Mouse (Mus musculus) hindbrain, embryonic 14.5 days (tissue): ENCODE measurements at regions not wholly inside any gene's neighbourhood (a gene's known extent, or its start where the extent isn't known, plus 50 kb on each side); places are given as distances from the start of the nearest gene placed in this dataset.

Source experiments
- ATAC-seq: fragments of 200-750 bp; cut with Nextera tagmentation; 2 replicates; pipeline ENCODE4 v1.8.0; 2017; ENCODE audit warnings: moderate number of reproducible peaks, mild to moderate bottlenecking, moderate TSS enrichment, moderate library complexity; ENCODE audit not compliant: low FRiP score
- DNase-seq: peaks from one replicate; pipeline ENCODE4 v3.0.0-alpha.2; 2015; ENCODE audit warnings: low spot score
- H3K27ac ChIP-seq: fragments of 300-500 bp; sonication (generic); 2 replicates; pipeline ENCODE4 v1.5.1; 2014; ENCODE audit warnings: mild to moderate bottlenecking, moderate library complexity
- H3K27me3 ChIP-seq: fragments of 300-500 bp; sonication (generic); 2 replicates; pipeline ENCODE4 v1.6.1; 2014; ENCODE audit warnings: mild to moderate bottlenecking, low read length, mixed read lengths; ENCODE audit not compliant: control insufficient read depth, insufficient read depth
- H3K36me3 ChIP-seq: fragments of 300-500 bp; sonication (generic); replicated peaks from 2 replicates; pipeline ENCODE4 v1.6.1; 2014; ENCODE audit not compliant: control insufficient read depth, insufficient read depth
- H3K4me1 ChIP-seq: fragments of 300-500 bp; sonication (generic); replicated peaks from 2 replicates; pipeline ENCODE4 v1.6.1; 2014; ENCODE audit warnings: antibody characterized with exemption, low read length, mixed read lengths; ENCODE audit not compliant: control insufficient read depth, insufficient read depth
- H3K4me2 ChIP-seq: fragments of 300-500 bp; sonication (generic); replicated peaks from 2 replicates; pipeline ENCODE4 v1.6.1; 2014; ENCODE audit warnings: mild to moderate bottlenecking, moderate library complexity
- H3K4me3 ChIP-seq: fragments of 300-500 bp; sonication (generic); replicated peaks from 2 replicates; pipeline ENCODE4 v1.5.1; 2014; ENCODE audit warnings: mild to moderate bottlenecking, low read length
- H3K9ac ChIP-seq: fragments of 300-500 bp; sonication (generic); 2 replicates; pipeline ENCODE4 v1.6.1; 2014
- H3K9me3 ChIP-seq: fragments of 300-500 bp; sonication (generic); 2 replicates; pipeline ENCODE4 v1.6.1; 2016; ENCODE audit warnings: low read length; ENCODE audit not compliant: control insufficient read depth
- WGBS: fragments of 180-500 bp; shearing (Covaris S2); extraction: QIAGEN DNeasy Blood & Tissue Kit; methylation state at CpG from one replicate; pipeline ENCODE4 v1.1.7; 2014; 5-methylcytosine and 5-hydroxymethylcytosine counted together

DNA sequence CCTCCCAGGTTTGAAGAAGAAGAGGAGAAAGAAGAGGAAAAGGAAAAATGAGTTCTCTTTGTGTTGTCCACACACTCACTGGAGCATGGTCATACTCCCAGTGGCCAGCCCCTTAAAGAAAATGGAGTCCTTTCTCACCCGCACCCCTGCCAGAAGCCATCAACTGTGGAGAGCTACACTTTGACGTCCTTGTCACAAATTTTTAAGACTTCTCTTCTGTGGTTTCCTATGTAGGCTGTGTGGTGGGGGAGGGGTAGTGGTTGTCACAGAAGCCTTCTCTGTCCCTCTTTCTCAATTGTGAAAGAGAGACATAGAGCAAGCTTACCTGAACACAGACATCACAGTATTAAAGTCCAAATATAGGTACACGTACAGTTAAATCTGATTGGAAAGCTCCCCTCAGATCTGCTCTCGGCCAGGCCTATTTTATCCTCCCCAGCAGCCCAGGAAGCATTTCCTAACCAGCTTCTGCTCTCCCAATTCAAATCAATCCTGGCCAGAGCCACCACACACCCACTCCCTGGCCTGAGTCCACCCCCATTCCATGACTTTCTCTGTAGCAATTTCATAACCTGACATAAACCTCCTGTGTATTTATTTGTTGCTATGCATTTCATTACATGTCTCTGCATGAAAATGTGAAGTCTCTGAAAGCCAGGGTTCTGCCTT, 192.3 kb upstream of the Mctp2 start:
- ATAC-seq: no peak
- Histone ChIP-seq H3K4me1 (no peaks in the 10 kb centered on the region), H3K9me3 (no peaks in the 10 kb centered on the region), H3K9ac (no peak overlapping the region), H3K36me3 (no peaks in the 10 kb centered on the region), H3K27me3 (no peaks in the 10 kb centered on the region), H3K27ac (no peak overlapping the region), H3K4me3 (no peak overlapping the region), H3K4me2 (no peak overlapping the region)
- WGBS: 73% methylated on average over 4 of the region's 4 CpGs
- DNase-seq: no peak

DNA sequence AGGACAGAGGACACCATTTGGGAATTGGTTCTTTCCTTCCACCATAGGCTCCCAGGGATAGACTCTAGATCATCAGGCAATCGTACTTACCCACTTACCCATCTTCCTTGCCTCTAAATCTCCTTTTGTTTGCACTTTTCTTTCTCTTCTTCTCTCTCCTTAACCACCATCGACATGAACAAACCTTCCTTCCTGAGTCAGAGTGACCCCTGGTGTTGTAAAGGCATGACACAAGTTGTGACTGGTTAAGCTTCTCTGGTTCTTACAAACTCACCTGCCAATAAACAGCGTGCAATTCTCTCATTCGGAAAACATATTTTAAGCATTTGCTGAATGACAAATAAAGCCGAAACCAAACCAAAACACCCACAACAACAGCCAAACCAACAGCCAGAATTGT, 193.4 kb upstream of the Mctp2 start:
- H3K4me1 ChIP-seq: no peaks in the 10 kb centered on the region
- no peak overlapping the region for H3K4me2 ChIP-seq
- no peak for DNase-seq
- no peaks in the 10 kb centered on the region for H3K36me3 ChIP-seq
- H3K4me3 ChIP-seq: no peak overlapping the region
- H3K27ac ChIP-seq: no peak overlapping the region
- 75% methylated on average over 5 of the region's 5 CpGs for WGBS
- ATAC-seq: no peak
- H3K9me3 ChIP-seq: no peaks in the 10 kb centered on the region
- H3K9ac ChIP-seq: no peak overlapping the region
- no peaks in the 10 kb centered on the region for H3K27me3 ChIP-seq

DNA sequence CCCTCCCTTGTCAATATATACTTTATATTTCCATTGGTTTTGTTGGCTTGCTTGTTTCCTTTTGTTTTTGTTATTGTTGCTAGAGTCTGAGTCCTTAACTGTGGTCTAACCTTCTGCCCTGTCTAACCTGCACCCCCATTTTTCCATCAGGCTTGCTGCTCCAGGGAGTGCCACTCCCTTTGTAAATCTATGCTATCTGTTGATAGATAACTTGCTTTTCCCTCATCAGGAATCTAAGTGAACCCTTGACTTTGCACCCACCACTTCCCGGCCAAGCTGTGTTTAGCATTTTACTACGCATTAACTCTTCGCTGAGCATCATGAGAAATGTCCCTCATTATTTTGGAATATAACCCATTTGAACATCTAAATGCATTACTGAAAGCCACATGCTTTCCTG, 193.8 kb upstream of the Mctp2 start:
- Histone ChIP-seq H3K9me3 (no peaks in the 10 kb centered on the region), H3K4me2 (no peak overlapping the region), H3K27ac (no peak overlapping the region), H3K36me3 (no peaks in the 10 kb centered on the region), H3K4me1 (no peaks in the 10 kb centered on the region), H3K4me3 (no peak overlapping the region), H3K9ac (no peak overlapping the region), H3K27me3 (no peaks in the 10 kb centered on the region)
- DNase-seq (no peak), ATAC-seq (no peak)
- 76% methylated on average over 3 of the region's 3 CpGs for WGBS

DNA sequence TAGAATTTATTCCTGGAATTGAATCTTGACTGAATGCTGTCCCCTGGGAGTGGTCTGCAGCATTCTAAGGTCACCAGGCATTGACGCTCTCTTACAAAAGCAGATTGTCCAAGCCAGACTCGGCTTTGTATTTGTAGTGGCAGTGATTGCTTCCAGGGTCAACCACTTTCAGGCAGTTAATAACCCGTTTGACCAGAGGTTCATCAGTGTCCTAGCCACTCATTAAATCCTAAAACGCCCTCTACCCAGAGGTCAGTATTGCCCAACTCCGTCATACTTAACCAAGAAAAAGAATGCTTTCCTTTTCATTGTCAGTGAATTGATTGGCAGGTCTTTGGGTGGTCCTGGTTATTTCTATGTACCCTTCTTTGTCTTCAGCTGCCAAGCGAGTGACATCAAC, 194.6 kb upstream of the Mctp2 start:
- ATAC-seq (no peak), DNase-seq (no peak)
- H3K9ac ChIP-seq: no peak overlapping the region
- no peaks in the 10 kb centered on the region for H3K36me3 ChIP-seq
- no peak overlapping the region for H3K4me2 ChIP-seq
- H3K9me3 ChIP-seq: no peaks in the 10 kb centered on the region
- 24% methylated on average over 6 of the region's 6 CpGs for WGBS
- no peak overlapping the region for H3K4me3 ChIP-seq
- H3K27me3 ChIP-seq: no peaks in the 10 kb centered on the region
- H3K27ac ChIP-seq: no peak overlapping the region
- no peaks in the 10 kb centered on the region for H3K4me1 ChIP-seq

DNA sequence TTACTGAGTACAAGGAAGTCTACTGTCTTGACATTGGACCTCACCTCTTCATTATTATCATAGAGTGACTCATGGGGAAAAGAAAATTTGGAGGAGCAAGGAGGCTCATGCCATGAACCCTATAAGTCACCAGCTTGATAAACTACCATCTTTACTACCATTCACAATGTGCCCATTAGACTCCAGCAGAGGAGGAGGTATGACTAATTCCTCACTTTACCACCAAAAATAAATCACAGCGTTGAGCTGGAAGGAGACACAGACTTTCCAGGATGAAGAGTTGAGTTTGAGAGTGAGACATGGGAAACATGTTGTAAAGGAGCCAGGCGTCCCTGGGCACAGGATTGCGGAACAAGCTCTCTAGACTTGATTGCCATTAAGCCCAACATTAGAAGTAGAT, 195.0 kb upstream of the Mctp2 start:
- Histone ChIP-seq H3K9ac (no peak overlapping the region), H3K36me3 (no peaks in the 10 kb centered on the region), H3K4me3 (no peak overlapping the region), H3K27ac (no peak overlapping the region), H3K27me3 (no peaks in the 10 kb centered on the region), H3K9me3 (no peaks in the 10 kb centered on the region), H3K4me1 (no peaks in the 10 kb centered on the region), H3K4me2 (no peak overlapping the region)
- DNase-seq (no peak), ATAC-seq (no peak)
- 79% methylated on average over 3 of the region's 3 CpGs for WGBS

DNA sequence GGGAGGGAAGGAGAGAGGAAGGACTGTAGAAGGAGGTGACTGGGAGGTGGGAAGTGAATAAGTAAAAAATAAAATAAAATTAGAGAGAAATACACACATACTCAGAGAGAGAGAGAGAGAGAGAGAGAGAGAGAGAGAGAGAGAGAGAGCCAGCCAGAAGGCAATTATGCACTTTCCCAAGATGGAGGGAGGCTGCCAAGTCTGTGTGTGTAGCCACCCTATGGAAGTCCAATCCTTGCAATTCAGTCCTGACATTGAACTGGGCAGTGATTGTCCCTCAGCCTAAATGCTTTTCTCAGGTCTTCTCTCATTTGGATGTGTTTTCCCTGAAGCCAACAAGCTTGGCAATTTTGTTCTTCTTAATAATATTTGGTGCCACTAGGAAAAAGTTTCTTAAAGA, 197.3 kb upstream of the Mctp2 start:
- no peaks in the 10 kb centered on the region for H3K9me3 ChIP-seq
- H3K4me3 ChIP-seq: no peak overlapping the region
- ATAC-seq: no peak
- no peak for DNase-seq
- H3K4me2 ChIP-seq: no peak overlapping the region
- H3K36me3 ChIP-seq: no peaks in the 10 kb centered on the region
- H3K27me3 ChIP-seq: no peaks in the 10 kb centered on the region
- no peaks in the 10 kb centered on the region for H3K4me1 ChIP-seq
- no peak overlapping the region for H3K9ac ChIP-seq
- H3K27ac ChIP-seq: no peak overlapping the region

DNA sequence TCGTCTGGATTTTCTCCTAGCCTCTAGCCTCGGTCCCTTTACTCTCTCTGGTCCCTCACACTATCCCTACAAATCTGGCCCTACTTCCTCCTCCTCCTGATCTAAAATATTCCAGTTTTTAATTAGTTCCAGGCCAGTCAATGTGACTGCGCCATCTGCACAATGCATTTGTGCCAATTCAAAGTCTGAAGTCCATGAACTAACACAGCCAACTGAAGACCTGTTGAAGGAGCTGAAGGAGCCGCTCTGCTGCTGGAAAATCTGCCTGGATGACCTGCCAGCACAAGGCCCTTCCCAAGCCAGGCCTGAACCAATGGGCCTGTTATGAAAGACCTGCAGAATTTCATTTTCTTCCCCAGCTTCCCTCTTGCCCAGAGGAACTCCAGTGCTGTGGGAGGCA, 197.9 kb upstream of the Mctp2 start:
- Histone ChIP-seq H3K4me2 (no peak overlapping the region), H3K9me3 (no peaks in the 10 kb centered on the region), H3K27me3 (no peaks in the 10 kb centered on the region), H3K4me1 (no peaks in the 10 kb centered on the region), H3K36me3 (no peaks in the 10 kb centered on the region), H3K27ac (no peak overlapping the region), H3K9ac (no peak overlapping the region), H3K4me3 (no peak overlapping the region)
- WGBS: 83% methylated on average over 4 of the region's 4 CpGs
- ATAC-seq (no peak), DNase-seq (no peak)

DNA sequence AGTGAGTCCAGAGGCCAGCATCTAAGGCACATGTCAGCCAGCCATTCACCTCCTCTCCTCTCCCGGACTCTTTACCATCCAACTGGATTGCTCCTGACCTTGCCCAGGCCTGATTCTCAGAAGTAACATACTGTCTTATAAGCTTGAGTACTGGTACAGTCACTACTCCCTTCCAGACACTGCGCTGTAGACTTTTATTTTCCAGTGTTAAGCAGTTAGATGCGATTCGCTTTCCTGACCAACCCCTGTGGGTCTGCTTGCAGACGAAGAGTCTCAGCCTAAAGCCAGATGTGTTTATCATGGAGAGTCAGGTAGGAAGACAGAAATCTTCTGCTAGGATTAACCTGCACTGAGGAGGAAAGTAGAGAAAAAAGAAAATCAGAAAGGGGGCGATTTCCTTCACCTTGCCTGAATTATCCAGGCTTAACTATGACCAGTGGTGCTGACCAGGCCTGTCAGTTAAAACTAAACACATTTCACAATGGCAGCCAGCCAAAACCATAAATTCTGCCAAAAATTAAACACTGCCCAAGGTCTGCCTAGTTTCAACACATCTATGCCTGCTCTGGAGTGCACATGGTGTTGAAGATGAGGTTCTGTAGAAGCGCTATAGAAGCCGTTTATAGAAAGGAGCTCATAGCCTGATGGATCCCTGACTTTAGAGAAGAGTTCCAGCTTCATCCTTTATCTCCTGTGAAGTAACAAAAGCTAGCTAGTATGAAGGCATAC, 199.5 kb upstream of the Mctp2 start:
- WGBS: 87% methylated on average over 8 of the region's 8 CpGs
- ATAC-seq: no peak
- no peak for DNase-seq
- no peak overlapping the region for H3K9ac ChIP-seq
- no peaks in the 10 kb centered on the region for H3K4me1 ChIP-seq
- H3K4me3 ChIP-seq: no peak overlapping the region
- H3K36me3 ChIP-seq: no peaks in the 10 kb centered on the region
- H3K27ac ChIP-seq: no peak overlapping the region
- H3K9me3 ChIP-seq: no peaks in the 10 kb centered on the region
- no peak overlapping the region for H3K4me2 ChIP-seq
- H3K27me3 ChIP-seq: no peaks in the 10 kb centered on the region

DNA sequence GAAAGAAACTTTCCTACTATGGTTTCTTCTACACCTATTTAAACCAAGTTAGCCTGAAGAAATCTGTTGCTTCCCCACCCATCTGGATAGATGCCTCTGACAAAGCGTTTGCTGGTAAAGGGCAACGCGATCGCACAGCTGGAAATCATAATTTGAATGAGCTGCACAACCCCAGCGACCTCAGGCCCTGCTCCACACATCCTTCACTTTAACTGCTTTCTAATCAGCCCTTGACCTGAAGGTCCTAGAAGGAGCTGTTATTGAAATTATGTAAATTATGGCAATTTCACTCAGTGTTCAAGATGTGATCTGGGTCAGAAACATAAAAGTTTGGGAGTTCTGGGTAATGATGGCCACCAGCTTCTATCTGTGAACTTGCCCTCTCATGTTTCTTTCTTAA, 201.5 kb upstream of the Mctp2 start:
- H3K4me1 ChIP-seq: no peaks in the 10 kb centered on the region
- H3K27ac ChIP-seq: no peak overlapping the region
- no peak overlapping the region for H3K4me2 ChIP-seq
- ATAC-seq (no peak), DNase-seq (no peak)
- 26% methylated on average over 5 of the region's 5 CpGs for WGBS
- H3K4me3 ChIP-seq: no peak overlapping the region
- H3K9ac ChIP-seq: no peak overlapping the region
- no peaks in the 10 kb centered on the region for H3K9me3 ChIP-seq
- no peaks in the 10 kb centered on the region for H3K27me3 ChIP-seq
- H3K36me3 ChIP-seq: no peaks in the 10 kb centered on the region

DNA sequence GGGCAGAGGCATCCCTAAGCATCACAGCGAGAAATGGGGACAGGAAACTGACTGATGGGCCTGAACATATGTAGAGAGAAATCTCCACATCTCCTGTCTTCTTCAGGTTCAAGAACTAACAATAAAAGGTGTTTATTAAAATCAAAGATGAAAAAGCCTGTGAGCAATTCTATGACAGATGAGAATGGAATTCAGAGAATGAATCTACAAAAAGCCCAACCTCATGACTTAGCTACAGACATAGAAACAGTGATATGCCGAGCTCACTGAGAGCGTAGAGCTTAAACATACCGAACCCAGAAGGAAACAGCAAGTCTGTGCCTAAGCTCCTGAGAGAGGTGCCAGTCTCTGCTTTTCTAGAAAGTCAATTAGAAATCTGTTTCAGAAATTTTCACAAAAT, 203.7 kb upstream of the Mctp2 start:
- Histone ChIP-seq H3K4me1 (no peaks in the 10 kb centered on the region), H3K4me2 (no peak overlapping the region), H3K27me3 (no peaks in the 10 kb centered on the region), H3K27ac (no peak overlapping the region), H3K9me3 (no peaks in the 10 kb centered on the region), H3K9ac (no peak overlapping the region), H3K36me3 (no peaks in the 10 kb centered on the region), H3K4me3 (no peak overlapping the region)
- ATAC-seq: no peak
- DNase-seq: no peak
- 87% methylated on average over 4 of the region's 4 CpGs for WGBS
